Mouse (Mus musculus) adipocyte (in vitro differentiated cells): ENCODE measurements at regions not wholly inside any gene's neighbourhood (a gene's known extent, or its start where the extent isn't known, plus 50 kb on each side); places are given as distances from the start of the nearest gene placed in this dataset.
A peak's percentile ranks its signal among the peaks of the same experiment; 100 is the strongest.

Experiments used
- DNase-seq: peaks from one replicate; pipeline ENCODE4 v3.0.0-alpha.2; 2016; ENCODE audit warnings: low spot score

- DNase-seq = no peak
Observed at GRCm38 (mm10) chr12:13030333-13030732, 88.6 kb upstream of the Mycn start.

GRCm38 (mm10) chr12:13028086-13028485 lies 86.4 kb upstream of the Mycn start:
- peak; percentile 3 for DNase-seq

DNA sequence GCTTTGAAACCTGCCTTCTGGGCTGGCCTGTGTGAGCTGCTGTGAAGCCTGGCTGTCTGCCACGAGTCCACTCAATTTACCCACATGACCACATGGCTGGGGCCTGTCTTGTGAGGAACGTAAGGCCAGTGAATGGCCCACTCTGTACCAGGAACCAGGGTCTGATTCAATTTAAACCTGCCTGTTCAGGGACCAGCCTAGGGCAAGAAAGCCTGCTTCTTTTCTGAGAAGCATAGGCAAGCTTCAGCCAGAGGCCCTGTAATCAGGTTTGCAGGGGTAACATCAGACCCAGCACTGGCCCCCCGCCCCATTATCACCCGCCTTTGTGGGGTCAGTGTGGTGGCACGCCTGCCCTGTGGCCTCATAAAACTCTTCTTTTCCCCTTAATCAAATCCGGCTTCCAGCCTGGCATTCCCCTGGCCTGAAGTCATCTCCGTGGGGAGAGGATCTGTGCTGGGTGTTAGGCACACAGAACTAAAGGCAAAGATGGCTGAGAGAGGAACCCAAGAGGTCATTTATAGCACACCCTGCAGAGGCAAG lies 84.4 kb upstream of the Mycn start:
- DNase-seq = peak; percentile 7

GRCm38 (mm10) chr12:13024215-13024841 lies 82.6 kb upstream of the Mycn start:
- no peak for DNase-seq

DNA sequence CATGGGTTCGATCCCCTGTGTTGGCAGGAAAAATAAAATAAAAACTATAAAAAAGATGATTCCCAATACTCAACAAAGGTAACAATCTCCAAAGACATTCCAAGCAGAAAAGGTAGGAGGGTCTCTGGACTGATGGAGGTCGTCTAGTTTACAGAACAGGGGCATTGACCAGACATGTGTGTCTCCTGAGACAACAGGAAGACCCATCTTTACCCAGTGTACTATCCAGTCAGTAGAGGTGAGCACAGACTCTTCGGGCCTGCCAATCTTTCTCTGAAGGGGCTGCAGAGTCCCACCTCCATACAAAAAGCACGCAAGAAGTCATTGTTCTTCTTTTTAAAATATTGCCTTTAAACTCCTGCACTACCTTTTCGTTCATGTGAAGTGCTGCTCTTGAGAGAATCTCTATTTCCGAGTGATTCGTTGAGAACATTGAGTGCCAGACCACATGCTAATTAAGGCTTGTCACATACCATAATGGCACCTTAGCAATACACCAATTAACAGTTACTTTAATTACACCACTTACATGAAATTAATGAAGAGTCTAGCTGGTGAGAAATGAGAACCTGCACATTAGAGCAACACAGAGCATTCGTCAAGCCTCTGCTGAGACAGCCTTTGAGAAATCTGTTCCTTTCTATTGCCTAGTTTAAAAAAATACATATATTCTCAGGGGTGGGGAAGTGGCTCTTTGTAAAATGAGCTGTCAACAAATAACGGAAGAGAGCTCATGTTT lies 69.5 kb upstream of the Mycn start:
- DNase-seq = no peak

DNA sequence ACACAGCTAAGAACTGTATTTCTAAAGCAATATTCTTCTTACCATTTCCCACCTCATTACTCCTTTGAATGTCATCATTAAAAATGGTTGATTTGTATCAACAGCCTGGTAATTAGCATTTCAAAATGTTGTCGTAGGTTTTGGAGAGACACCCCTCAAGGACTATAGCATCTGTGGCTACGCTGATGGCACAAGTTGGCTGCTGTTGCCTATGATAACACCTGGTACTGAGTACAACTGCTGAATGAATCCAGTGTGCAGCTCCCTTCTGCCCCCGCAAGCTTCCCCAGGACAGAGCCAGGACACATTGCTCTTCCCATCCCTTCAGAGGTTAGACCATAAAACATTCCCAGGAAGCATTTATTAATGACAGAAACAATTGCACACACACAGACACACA lies 68.7 kb upstream of the Mycn start:
- no peak for DNase-seq

DNA sequence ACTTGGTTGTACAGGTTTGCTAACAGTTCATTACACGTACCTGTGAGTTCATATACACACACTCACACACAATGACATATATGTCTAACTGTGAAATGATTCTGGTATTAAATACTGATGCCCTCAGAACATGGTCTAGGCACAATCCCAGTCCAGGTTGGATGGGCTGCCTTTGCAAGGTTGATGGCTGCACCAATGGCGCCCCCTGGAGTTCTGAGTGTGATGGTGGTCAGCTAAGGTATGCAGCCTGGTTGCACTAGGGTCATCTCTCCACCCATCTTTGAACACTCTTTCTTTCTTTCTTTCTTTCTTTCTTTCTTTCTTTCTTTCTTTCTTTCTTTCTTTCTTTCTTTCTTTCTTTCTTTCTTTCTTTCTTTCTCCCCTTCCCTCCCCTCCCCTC lies 67.8 kb upstream of the Mycn start:
- no peak for DNase-seq

GRCm38 (mm10) chr12:13002703-13003102 lies 61.0 kb upstream of the Mycn start:
- no peak for DNase-seq

- DNase-seq = no peak
Observed at GRCm38 (mm10) chr12:13002069-13002590, 60.4 kb upstream of the Mycn start.

DNA sequence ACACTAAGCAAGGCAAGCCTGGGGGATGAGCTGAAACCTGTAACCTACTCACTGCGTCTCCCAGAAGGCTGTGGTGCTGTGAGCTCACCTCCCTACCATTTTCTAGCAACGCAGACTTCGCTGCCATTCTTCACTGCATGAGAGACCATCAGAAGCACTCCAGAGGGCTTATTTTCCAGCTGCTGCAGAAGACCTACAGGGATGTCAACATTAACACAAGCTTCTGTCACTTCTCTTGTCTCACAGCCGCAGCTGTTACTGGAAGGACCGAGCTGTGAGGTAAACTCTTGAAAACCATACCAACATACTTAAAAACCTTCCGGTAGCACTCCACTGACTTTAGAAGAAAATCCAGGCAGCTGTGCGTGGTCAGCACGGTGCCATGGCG lies 54.3 kb upstream of the Mycn start:
- DNase-seq = no peak

- DNase-seq = peak; percentile 3
Observed at GRCm38 (mm10) chr12:12995061-12995973, 53.6 kb upstream of the Mycn start.

DNA sequence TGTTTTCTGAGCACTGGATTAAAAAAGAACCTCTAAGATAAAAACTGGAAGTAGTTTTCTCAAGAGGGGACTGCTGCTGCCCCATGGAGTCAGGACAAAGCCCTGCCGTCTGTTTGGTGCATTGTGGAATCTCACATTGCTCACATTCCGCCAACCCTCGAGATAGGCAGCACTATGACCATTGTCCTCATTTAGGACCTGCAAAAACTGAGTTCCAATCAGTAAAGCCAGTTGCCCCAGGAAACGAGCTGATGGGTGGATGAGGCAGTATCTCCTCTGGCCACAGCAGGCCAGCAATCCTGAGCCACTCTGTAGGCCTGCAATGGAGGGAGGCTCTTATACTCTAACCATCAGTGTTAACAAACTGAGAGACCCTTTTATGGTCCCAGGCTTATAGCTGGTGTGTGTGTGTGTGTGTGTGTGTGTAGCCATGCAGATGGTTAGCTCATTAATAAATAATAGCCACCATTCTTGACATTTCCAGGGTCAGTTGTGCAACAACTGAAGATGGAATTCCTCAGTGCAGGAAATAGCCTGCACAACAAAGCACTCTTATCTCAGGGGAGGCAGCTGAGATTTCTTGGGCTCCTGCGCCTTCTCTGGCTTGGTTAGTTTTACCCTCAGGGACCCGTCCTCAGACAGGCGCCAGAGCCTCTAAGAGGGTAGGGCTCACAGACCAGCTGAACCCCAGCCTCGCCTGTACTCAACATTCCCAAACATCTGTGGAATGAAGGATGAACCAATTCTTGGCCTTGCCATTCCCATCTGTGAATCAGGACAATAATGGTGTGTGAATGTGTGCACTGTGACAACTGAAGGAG lies 52.4 kb upstream of the Mycn start:
- no peak for DNase-seq
